Mouse (Mus musculus): ENCODE data around the gene Tpt1. TPM values are rescaled to one million over a fixed set of nuclear protein-coding genes. Genes with fewer than 3 reads are reported as not detected.
A peak's percentile ranks its signal among the peaks of the same experiment; 100 is the strongest.
"Not testable (repeated sequence)": the region's sequence is repeated elsewhere in the genome, so short reads cannot be mapped to it uniquely, and the experiment has no call there.

Tpt1 gene
- polyA plus RNA-seq, 1 experiment = 2,302 TPM

- 60% methylated on average over 2 of the region's 2 CpGs for WGBS
- TF ChIP-seq CTCF (IDR thresholded peaks at IDR 0.05; ENCODE audit: borderline replicate concordance, control insufficient read depth, extremely low read depth, insufficient read depth, low read length, poor library complexity) (no peak), POLR2A (IDR thresholded peaks at IDR 0.05; ENCODE audit: control insufficient read depth, extremely low read depth, insufficient read depth, low read length, poor library complexity) (no peak)
- Histone ChIP-seq H3K36me3 (ENCODE audit: control insufficient read depth, insufficient read depth, low read length) (no peaks in the 10 kb centered on the region), H3K4me1 (replicated peaks; ENCODE audit: control insufficient read depth, insufficient read depth, low read length) (peaks cover 7% of the 10 kb centered on the region), H3K27ac (ENCODE audit: control insufficient read depth, insufficient read depth, low read length) (no peak overlapping the region), H3K4me3 (ENCODE audit: control insufficient read depth, insufficient read depth, low read length) (no peak overlapping the region), H3K27me3 (ENCODE audit: control insufficient read depth, insufficient read depth, low read length) (no peaks in the 10 kb centered on the region)
- no peak for DNase-seq
These were observed 25.6 kb upstream of the Tpt1 start for GRCm38 (mm10) chr14:75819341-75819740.

- Histone ChIP-seq H3K4me1 (replicated peaks; ENCODE audit: control insufficient read depth, insufficient read depth, low read length) (peaks cover 7% of the 10 kb centered on the region), H3K27me3 (ENCODE audit: control insufficient read depth, insufficient read depth, low read length) (no peaks in the 10 kb centered on the region), H3K4me3 (ENCODE audit: control insufficient read depth, insufficient read depth, low read length) (no peak overlapping the region), H3K36me3 (ENCODE audit: control insufficient read depth, insufficient read depth, low read length) (no peaks in the 10 kb centered on the region), H3K27ac (ENCODE audit: control insufficient read depth, insufficient read depth, low read length) (no peak overlapping the region)
- WGBS = 26% methylated on average over 5 of the region's 5 CpGs
- DNase-seq = no peak
- no peak for TF ChIP-seq POLR2A (IDR thresholded peaks at IDR 0.05; ENCODE audit: control insufficient read depth, extremely low read depth, insufficient read depth, low read length, poor library complexity)
- no peak for TF ChIP-seq CTCF (IDR thresholded peaks at IDR 0.05; ENCODE audit: borderline replicate concordance, control insufficient read depth, extremely low read depth, insufficient read depth, low read length, poor library complexity)
These were observed 24.9 kb upstream of the Tpt1 start for GRCm38 (mm10) chr14:75820007-75820406.

GRCm38 (mm10) chr14:75826851-75827410 is 18.0 kb upstream of the Tpt1 start:
- H3K27ac ChIP-seq (ENCODE audit: control insufficient read depth, insufficient read depth, low read length) = no peak overlapping the region
- 78% methylated on average over 3 of the region's 3 CpGs for WGBS
- TF ChIP-seq POLR2A (IDR thresholded peaks at IDR 0.05; ENCODE audit: control insufficient read depth, extremely low read depth, insufficient read depth, low read length, poor library complexity) (no peak), CTCF (IDR thresholded peaks at IDR 0.05; ENCODE audit: borderline replicate concordance, control insufficient read depth, extremely low read depth, insufficient read depth, low read length, poor library complexity) (no peak)
- no peak for DNase-seq
- no peaks in the 10 kb centered on the region for H3K36me3 ChIP-seq (ENCODE audit: control insufficient read depth, insufficient read depth, low read length)
- H3K4me1 ChIP-seq (replicated peaks; ENCODE audit: control insufficient read depth, insufficient read depth, low read length) = peaks cover 7% of the 10 kb centered on the region
- H3K4me3 ChIP-seq (ENCODE audit: control insufficient read depth, insufficient read depth, low read length) = no peak overlapping the region
- H3K27me3 ChIP-seq (ENCODE audit: control insufficient read depth, insufficient read depth, low read length) = no peaks in the 10 kb centered on the region

GRCm38 (mm10) chr14:75828221-75828620 is 16.7 kb upstream of the Tpt1 start:
- no peak for TF ChIP-seq POLR2A (IDR thresholded peaks at IDR 0.05; ENCODE audit: control insufficient read depth, extremely low read depth, insufficient read depth, low read length, poor library complexity)
- no peak for TF ChIP-seq CTCF (IDR thresholded peaks at IDR 0.05; ENCODE audit: borderline replicate concordance, control insufficient read depth, extremely low read depth, insufficient read depth, low read length, poor library complexity)
- peaks cover 10% of the 10 kb centered on the region for H3K4me1 ChIP-seq (replicated peaks; ENCODE audit: control insufficient read depth, insufficient read depth, low read length)
- no peaks in the 10 kb centered on the region for H3K36me3 ChIP-seq (ENCODE audit: control insufficient read depth, insufficient read depth, low read length)
- H3K27ac ChIP-seq (ENCODE audit: control insufficient read depth, insufficient read depth, low read length) = no peak overlapping the region
- no peaks in the 10 kb centered on the region for H3K27me3 ChIP-seq (ENCODE audit: control insufficient read depth, insufficient read depth, low read length)
- H3K4me3 ChIP-seq (ENCODE audit: control insufficient read depth, insufficient read depth, low read length) = no peak overlapping the region
- DNase-seq = no peak
- 86% methylated on average over 11 of the region's 11 CpGs for WGBS

- WGBS = 10% methylated on average over 32 of the region's 32 CpGs
- Histone ChIP-seq H3K36me3 (ENCODE audit: control insufficient read depth, insufficient read depth, low read length) (no peaks in the 10 kb centered on the region), H3K4me3 (ENCODE audit: control insufficient read depth, insufficient read depth, low read length) (no peak overlapping the region), H3K27me3 (ENCODE audit: control insufficient read depth, insufficient read depth, low read length) (no peaks in the 10 kb centered on the region), H3K27ac (ENCODE audit: control insufficient read depth, insufficient read depth, low read length) (no peak overlapping the region), H3K4me1 (replicated peaks; ENCODE audit: control insufficient read depth, insufficient read depth, low read length) (peaks cover 18% of the 10 kb centered on the region)
- TF ChIP-seq CTCF (IDR thresholded peaks at IDR 0.05; ENCODE audit: borderline replicate concordance, control insufficient read depth, extremely low read depth, insufficient read depth, low read length, poor library complexity) = peak; percentile 85
- no peak for TF ChIP-seq POLR2A (IDR thresholded peaks at IDR 0.05; ENCODE audit: control insufficient read depth, extremely low read depth, insufficient read depth, low read length, poor library complexity)
- peak; percentile 79 for DNase-seq
These were observed 15.8 kb upstream of the Tpt1 start for GRCm38 (mm10) chr14:75828866-75829806.

GRCm38 (mm10) chr14:75829817-75830216 is 15.1 kb upstream of the Tpt1 start:
- WGBS = 47% methylated on average over 14 of the region's 14 CpGs
- not testable (repeated sequence) for H3K27me3 ChIP-seq (ENCODE audit: control insufficient read depth, insufficient read depth, low read length); DNase-seq; H3K4me3 ChIP-seq (ENCODE audit: control insufficient read depth, insufficient read depth, low read length); H3K36me3 ChIP-seq (ENCODE audit: control insufficient read depth, insufficient read depth, low read length); H3K27ac ChIP-seq (ENCODE audit: control insufficient read depth, insufficient read depth, low read length)
- H3K4me1 ChIP-seq (replicated peaks; ENCODE audit: control insufficient read depth, insufficient read depth, low read length) = peaks cover 22% of the 10 kb centered on the region

Measured in thymus, adult 2 months (tissue).